Mouse (Mus musculus) C2C12 (cell line): ENCODE results near the gene Gphb5. TPM values are rescaled to one million over a fixed set of nuclear protein-coding genes. Genes with fewer than 3 reads are reported as not detected.

Source experiments
- H3K27me3 ChIP-seq: one replicate; pipeline ENCODE4 v1.6.1; 2011; ENCODE audit not compliant: control insufficient read depth, insufficient read depth, insufficient read length
- H3K36me3 ChIP-seq: one replicate; pipeline ENCODE4 v1.6.1; 2011; ENCODE audit not compliant: control insufficient read depth, insufficient read depth
- H3K4me3 ChIP-seq: one replicate; pipeline ENCODE4 v1.5.1; 2011; ENCODE audit warnings: mild to moderate bottlenecking, control low read depth; ENCODE audit not compliant: poor library complexity, insufficient read depth, severe bottlenecking
- H3K79me2 ChIP-seq: one replicate; pipeline ENCODE4 v1.6.1; 2011; ENCODE audit not compliant: control insufficient read depth, insufficient read depth
- H3K79me3 ChIP-seq: one replicate; pipeline ENCODE4 v1.6.1; 2011; ENCODE audit warnings: low read depth, control low read depth
- H3ac ChIP-seq: one replicate; pipeline ENCODE3; 2011; ENCODE audit warnings: low read depth; ENCODE audit not compliant: control insufficient read depth, insufficient read length
- CEBPB ChIP-seq: IDR thresholded peaks from one replicate; pipeline ENCODE4 v1.6.1; 2011; ENCODE audit warnings: low read depth, mild to moderate bottlenecking, control low read depth, moderate library complexity
- CTCF ChIP-seq: IDR thresholded peaks from one replicate; pipeline ENCODE4 v1.5.1; 2011; ENCODE audit not compliant: control insufficient read depth, insufficient read depth, insufficient read length
- FOSL1 ChIP-seq: IDR thresholded peaks from one replicate; pipeline ENCODE4 v1.8.0; 2011; ENCODE audit warnings: mild to moderate bottlenecking, low read length; ENCODE audit not compliant: poor library complexity, insufficient read depth, severe bottlenecking
- MAX ChIP-seq: IDR thresholded peaks from one replicate; pipeline ENCODE4 v1.6.1; 2011; ENCODE audit warnings: mild to moderate bottlenecking, control low read depth
- MYOD1 ChIP-seq: IDR thresholded peaks from one replicate; pipeline ENCODE4 v1.6.1; 2011; ENCODE audit warnings: low read depth; ENCODE audit not compliant: control insufficient read depth, insufficient read length
- MYOG ChIP-seq: IDR thresholded peaks from one replicate; pipeline ENCODE4 v1.6.1; 2011; ENCODE audit not compliant: control insufficient read depth, insufficient read length; ENCODE audit errors: extremely low read depth
- USF1 ChIP-seq: IDR thresholded peaks from one replicate; pipeline ENCODE4 v1.6.1; 2011; ENCODE audit warnings: low read depth, mild to moderate bottlenecking, control low read depth, moderate library complexity
- polyA plus RNA-seq: library from polyadenylated mRNA; unstranded; fragments of >200 nt; fragmentation: generic; extraction: Trizol; gene quantifications from one replicate; pipeline ENCODE4 v1.2.1, GENCODE M21; 2012; ENCODE audit warnings: missing spikeins

Gene Gphb5
- polyA plus RNA-seq, 1 experiment, result not detected

DNA sequence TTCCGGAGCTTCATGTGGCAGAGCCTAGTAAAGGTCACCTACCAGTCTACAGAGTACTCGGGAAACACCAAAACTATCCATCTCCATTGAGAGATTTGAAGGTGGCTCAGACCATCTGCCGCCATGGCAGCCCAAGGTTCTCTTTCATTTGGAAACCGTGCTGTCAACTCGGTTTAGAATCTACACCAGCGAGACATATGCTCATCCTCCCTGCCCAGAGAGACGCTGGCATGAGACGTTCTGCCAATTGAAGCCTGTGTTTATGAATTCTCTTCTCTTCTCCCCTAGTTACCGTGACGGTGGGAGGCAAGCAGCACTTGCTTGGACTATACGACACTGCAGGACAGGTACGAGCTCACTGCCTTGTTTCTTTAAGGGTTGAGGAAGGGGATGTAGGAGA lies 41.5 kb downstream of the Gphb5 start:
- Histone ChIP-seq H3K4me3 (no peak overlapping the region), H3K79me2 (no peaks in the 10 kb centered on the region)

DNA sequence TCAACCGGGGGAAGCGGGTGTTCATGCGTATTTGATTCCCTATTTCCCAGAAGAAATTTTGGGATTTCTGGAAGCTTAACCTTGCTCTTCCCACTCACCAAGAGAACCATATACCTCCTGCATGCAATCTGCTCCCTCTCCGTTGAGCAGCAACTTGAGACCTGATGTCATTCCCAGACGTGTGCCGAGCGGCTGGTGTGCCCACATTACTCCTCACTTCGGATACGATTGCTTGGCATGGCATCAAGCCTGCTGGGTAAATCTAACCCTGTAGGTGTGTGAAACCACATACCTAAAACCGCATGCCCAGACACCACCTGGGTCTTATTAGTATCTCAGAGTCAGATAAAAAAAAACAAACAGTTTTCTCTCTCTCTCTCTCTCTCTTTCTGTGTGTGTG lies 42.1 kb downstream of the Gphb5 start:
- Histone ChIP-seq H3K36me3 (no peaks in the 10 kb centered on the region), H3K27me3 (no peaks in the 10 kb centered on the region), H3K79me3 (no peaks in the 10 kb centered on the region), H3K79me2 (no peaks in the 10 kb centered on the region), H3ac (no peak overlapping the region), H3K4me3 (no peak overlapping the region)
- TF ChIP-seq CTCF, result no peak
- TF ChIP-seq CEBPB, result no peak
- no peak for TF ChIP-seq MYOD1
- no peak for TF ChIP-seq USF1
- no peak for TF ChIP-seq FOSL1

More for the DNA sequence above, 41.5 kb downstream of the Gphb5 start:
- TF ChIP-seq FOSL1 (no peak), MYOG (no peak), USF1 (no peak), CTCF (no peak), CEBPB (no peak), MAX (no peak)
- no peaks in the 10 kb centered on the region for H3K27me3 ChIP-seq
- H3ac ChIP-seq, result no peak overlapping the region
- no peaks in the 10 kb centered on the region for H3K36me3 ChIP-seq
- H3K79me3 ChIP-seq, result no peaks in the 10 kb centered on the region

DNA sequence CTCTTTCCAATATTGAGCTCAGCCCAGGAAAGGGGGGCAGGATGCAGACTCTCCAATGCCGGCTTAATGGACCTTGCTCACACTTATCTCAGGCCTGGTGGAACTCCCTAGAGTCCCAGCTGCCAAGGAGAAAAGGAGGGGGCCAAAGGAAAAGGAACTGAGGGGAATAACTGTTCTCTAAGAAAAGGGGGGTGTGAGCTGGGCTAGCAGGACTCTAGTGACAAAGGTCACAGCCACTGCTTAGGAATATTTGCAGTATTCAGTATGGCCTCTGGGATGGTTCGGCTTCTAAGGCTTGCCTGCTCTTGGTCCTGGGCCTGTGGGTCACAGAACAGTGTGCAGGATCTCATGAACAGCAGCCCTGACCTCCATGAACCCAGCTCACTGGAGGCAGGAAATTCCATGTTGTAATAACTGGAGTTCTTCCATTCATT lies 47.1 kb downstream of the Gphb5 start:
- Histone ChIP-seq H3K36me3 (no peaks in the 10 kb centered on the region), H3ac (no peak overlapping the region), H3K27me3 (no peaks in the 10 kb centered on the region), H3K4me3 (no peak overlapping the region), H3K79me2 (no peaks in the 10 kb centered on the region), H3K79me3 (no peaks in the 10 kb centered on the region)
- TF ChIP-seq MYOD1, result no peak

DNA sequence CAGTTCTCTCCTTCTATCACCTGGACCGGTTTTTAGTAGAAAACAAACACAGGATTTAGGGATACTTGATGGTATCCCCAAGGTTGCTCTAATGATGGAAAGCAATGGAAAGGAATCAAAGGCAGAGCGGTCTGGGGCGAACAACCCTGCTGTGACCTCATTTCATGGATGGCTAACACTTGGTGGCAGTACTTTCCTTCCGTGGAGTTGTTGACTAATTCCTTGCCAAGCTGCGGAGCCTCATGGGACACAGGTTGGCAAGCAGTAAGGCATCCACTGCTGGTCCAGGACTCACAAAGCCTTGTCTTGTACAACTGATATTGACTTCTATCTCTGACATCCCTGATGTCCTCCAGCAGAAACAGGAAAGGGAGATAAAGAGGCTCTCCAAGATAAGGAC lies 48.1 kb downstream of the Gphb5 start:
- Histone ChIP-seq H3ac (no peak overlapping the region), H3K79me3 (no peaks in the 10 kb centered on the region), H3K36me3 (no peaks in the 10 kb centered on the region), H3K4me3 (no peak overlapping the region), H3K27me3 (no peaks in the 10 kb centered on the region), H3K79me2 (no peaks in the 10 kb centered on the region)
- TF ChIP-seq MYOD1 (no peak), MYOG (no peak), MAX (no peak), FOSL1 (no peak), CTCF (no peak), CEBPB (no peak), USF1 (no peak)

DNA sequence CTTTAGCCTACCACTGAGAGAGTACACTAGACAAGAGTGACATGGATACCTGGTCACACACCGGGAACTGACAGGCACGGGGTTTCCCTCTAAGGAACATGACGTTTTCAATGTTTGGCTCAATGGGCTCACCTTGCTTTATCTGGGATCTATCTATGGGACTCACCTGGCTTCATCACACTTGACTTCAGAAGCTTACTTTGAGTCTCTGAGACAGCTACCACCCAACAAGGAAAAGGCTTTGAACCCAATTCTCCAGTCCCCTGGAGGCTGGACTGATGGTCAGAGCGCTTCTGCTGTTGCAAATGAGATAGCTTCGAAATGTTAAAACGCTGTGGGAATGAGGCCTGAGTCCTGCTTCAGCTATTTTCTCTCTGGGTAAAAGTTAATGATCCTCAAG lies 49.2 kb downstream of the Gphb5 start:
- no peaks in the 10 kb centered on the region for H3K36me3 ChIP-seq
- no peaks in the 10 kb centered on the region for H3K27me3 ChIP-seq
- no peak overlapping the region for H3ac ChIP-seq
- H3K79me3 ChIP-seq, result no peaks in the 10 kb centered on the region
- no peak overlapping the region for H3K4me3 ChIP-seq
- no peak for TF ChIP-seq MYOG
- TF ChIP-seq USF1, result no peak
- no peak for TF ChIP-seq MYOD1
- no peak for TF ChIP-seq CEBPB
- no peak for TF ChIP-seq FOSL1
- no peak for TF ChIP-seq CTCF
- no peak for TF ChIP-seq MAX
- no peaks in the 10 kb centered on the region for H3K79me2 ChIP-seq

DNA sequence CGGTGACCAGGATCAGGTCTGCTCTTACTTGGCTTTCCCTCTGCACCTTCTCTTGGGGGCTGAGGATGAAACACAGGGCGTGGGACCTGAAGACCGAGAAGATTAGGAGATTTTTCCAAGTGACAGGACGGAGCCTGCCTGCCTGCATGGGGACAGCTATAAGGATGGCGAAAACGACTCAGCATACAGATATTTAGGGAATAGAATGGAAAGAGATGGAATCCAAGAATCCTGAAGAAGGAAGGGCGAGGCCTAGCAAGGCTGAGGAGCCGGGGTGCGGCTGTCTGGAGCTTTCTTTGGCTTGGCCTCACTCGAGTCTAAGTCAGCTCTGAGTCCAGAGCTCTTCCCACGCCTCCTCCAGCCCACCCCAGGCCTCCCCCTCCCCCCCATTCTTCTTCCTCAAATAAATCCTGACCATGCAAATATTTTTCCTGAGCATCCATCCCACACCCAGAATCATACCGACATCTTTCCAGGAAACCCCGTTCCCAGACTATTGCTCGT lies 50.9 kb downstream of the Gphb5 start:
- H3K4me3 ChIP-seq, result no peak overlapping the region
- no peaks in the 10 kb centered on the region for H3K27me3 ChIP-seq
- H3K79me2 ChIP-seq, result no peaks in the 10 kb centered on the region
- no peak overlapping the region for H3ac ChIP-seq
- TF ChIP-seq CTCF (no peak), MAX (no peak), MYOD1 (no peak), CEBPB (no peak), MYOG (no peak)
- no peaks in the 10 kb centered on the region for H3K36me3 ChIP-seq
- no peaks in the 10 kb centered on the region for H3K79me3 ChIP-seq
